Mouse (Mus musculus) G1E (cell line): ENCODE measurements around the gene Irf2.

Experiments
- CTCF ChIP-seq: IDR thresholded peaks from 2 replicates; pipeline ENCODE4 v1.5.1; 2012; ENCODE audit warnings: low read depth, low read length, inconsistent platforms, mixed read lengths
- GATA1 ChIP-seq: IDR thresholded peaks from 2 replicates; pipeline ENCODE4 v1.6.1; 2012; ENCODE audit warnings: borderline replicate concordance, low read length, inconsistent platforms, mixed read lengths
- POLR2AphosphoS5 ChIP-seq: IDR thresholded peaks from 2 replicates; pipeline ENCODE4 v1.6.1; 2012; ENCODE audit warnings: low read depth, low read length, inconsistent platforms; ENCODE audit not compliant: insufficient replicate concordance

GRCm38 (mm10) chr8:46869521-46869925 lies 130.0 kb downstream of the Irf2 start:
- TF ChIP-seq CTCF (no peak), GATA1 (no peak), POLR2AphosphoS5 (no peak)
